Mouse (Mus musculus): ENCODE results near the gene Ttll5.

DNA sequence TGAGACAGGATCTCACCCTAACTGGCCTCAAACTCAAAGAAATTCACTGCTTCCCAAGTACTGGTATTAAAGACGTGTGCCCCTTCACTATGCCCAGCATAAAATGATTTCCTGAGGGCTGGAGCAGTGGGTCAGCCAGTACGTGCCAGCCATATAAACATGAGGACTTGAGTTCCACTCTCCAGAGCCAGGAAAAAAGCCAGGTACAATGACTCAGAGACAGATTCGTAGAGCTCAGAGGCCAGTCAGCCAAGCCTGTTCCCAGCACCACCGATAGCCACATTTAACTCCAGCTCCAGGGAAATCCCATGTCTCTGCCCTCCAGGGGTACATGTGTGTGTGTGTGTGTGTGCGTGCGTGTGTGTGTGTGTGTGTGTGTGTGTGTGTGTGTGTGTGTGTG lies 215.3 kb downstream of the Ttll5 start:
- TF ChIP-seq CTCF (IDR thresholded peaks at IDR 0.05; ENCODE audit: low read depth, low read length), result no peak
- no peak for TF ChIP-seq GATA1 (IDR thresholded peaks at IDR 0.05; ENCODE audit: borderline replicate concordance, low read length)
